Mouse (Mus musculus): ENCODE measurements around the gene Tnfaip2. TPM values are rescaled to one million over a fixed set of nuclear protein-coding genes. Genes with fewer than 3 reads are reported as not detected.

Gene Tnfaip2
- polyA plus RNA-seq, 2 experiments: 10.0 to 10.2 TPM

DNA sequence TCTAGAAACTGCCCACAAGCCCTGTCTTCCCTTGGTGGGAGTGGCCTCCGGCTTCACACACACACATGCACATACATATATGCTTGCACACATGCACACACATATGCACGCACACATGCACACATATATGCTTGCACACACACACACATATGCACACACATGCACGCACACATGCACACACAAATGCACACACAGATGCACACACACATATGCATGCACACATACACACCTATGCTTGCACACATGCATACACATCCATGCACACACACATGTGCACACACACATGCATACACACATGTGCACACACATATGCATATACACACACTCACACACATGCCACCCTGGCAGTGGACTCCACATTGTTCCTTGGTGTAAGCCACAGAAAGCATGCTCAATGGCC lies 32.1 kb downstream of the Tnfaip2 start:
- H3K4me1 ChIP-seq (ENCODE audit: control insufficient read depth, insufficient read depth, low read length): no peaks in the 10 kb centered on the region; the same call in 1 of the 2 replicates
- no peak overlapping the region for H3K9ac ChIP-seq (ENCODE audit: low read depth, low read length, severe bottlenecking)
- no peaks in the 10 kb centered on the region for H3K27me3 ChIP-seq (ENCODE audit: control insufficient read depth, insufficient read depth, low read length)
- 92% methylated on average over 3 of the region's 3 CpGs for WGBS
- H3K27ac ChIP-seq (replicated peaks; ENCODE audit: low read depth, low read length): no peak overlapping the region
- no peak for DNase-seq (ENCODE audit: low spot score)
- no peak overlapping the region for H3K4me2 ChIP-seq (replicated peaks; ENCODE audit: low read depth, low read length, severe bottlenecking)
- no peak for ATAC-seq (ENCODE audit: low FRiP score, low read depth)
- no peaks in the 10 kb centered on the region for H3K36me3 ChIP-seq (ENCODE audit: control insufficient read depth, insufficient read depth, low read length)
- H3K4me3 ChIP-seq (replicated peaks; ENCODE audit: low read length): no peak overlapping the region
- no peak for TF ChIP-seq POLR2A (IDR thresholded peaks at IDR 0.05; ENCODE audit: borderline replicate concordance, extremely low read depth, insufficient read depth, insufficient read length)
- H3K9me3 ChIP-seq (ENCODE audit: control insufficient read depth, low read length): no peaks in the 10 kb centered on the region

DNA sequence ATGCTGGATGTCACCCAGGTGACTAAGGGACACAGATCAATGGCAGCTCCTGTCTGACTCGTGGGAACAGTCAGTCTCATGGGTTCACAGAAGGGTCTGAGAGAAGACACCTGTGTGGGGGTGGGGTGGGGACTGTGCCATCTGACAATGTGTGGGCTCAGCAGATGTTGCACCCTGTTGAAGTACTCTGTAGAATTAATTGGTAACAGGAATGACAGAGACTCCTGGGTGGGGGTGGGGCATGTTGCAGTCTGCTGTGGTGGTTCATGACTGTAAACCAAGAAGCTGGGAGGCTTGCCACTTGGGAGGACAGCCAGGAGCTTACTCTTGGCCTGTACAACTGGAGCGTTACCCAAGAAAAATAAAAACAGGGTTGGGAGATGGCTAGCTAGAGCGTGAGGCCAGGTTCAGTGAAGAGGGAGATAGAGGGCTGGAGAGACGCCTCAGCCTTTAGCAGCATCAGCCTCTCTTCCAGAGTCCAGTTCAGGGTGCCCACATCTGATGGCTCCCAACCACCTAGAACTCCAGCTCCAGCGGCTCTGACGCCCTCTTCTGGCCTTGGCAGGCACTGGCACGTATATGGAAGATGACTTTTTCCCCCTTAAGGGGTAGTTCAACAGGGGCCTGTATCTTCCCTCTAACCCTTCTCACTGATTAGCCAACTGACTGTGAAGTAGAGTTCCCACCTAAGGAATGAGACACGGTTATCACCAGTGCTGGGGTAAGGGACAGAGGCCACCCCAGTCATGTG lies 32.8 kb downstream of the Tnfaip2 start:
- Histone ChIP-seq H3K4me2 (replicated peaks; ENCODE audit: low read depth, low read length, severe bottlenecking) (no peak overlapping the region), H3K27me3 (ENCODE audit: control insufficient read depth, insufficient read depth, low read length) (no peaks in the 10 kb centered on the region), H3K9ac (ENCODE audit: low read depth, low read length, severe bottlenecking) (no peak overlapping the region), H3K9me3 (ENCODE audit: control insufficient read depth, low read length) (no peaks in the 10 kb centered on the region), H3K27ac (replicated peaks; ENCODE audit: low read depth, low read length) (no peak overlapping the region), H3K36me3 (ENCODE audit: control insufficient read depth, insufficient read depth, low read length) (no peaks in the 10 kb centered on the region), H3K4me3 (replicated peaks; ENCODE audit: low read length) (no peak overlapping the region), H3K4me1 (ENCODE audit: control insufficient read depth, insufficient read depth, low read length) (no peaks in the 10 kb centered on the region; the same call in 1 of the 2 replicates)
- ATAC-seq (ENCODE audit: low FRiP score, low read depth) (no peak), DNase-seq (ENCODE audit: low spot score) (peak; percentile 79)
- no peak for TF ChIP-seq POLR2A (IDR thresholded peaks at IDR 0.05; ENCODE audit: borderline replicate concordance, extremely low read depth, insufficient read depth, insufficient read length)
- 45% methylated on average over 8 of the region's 8 CpGs for WGBS

DNA sequence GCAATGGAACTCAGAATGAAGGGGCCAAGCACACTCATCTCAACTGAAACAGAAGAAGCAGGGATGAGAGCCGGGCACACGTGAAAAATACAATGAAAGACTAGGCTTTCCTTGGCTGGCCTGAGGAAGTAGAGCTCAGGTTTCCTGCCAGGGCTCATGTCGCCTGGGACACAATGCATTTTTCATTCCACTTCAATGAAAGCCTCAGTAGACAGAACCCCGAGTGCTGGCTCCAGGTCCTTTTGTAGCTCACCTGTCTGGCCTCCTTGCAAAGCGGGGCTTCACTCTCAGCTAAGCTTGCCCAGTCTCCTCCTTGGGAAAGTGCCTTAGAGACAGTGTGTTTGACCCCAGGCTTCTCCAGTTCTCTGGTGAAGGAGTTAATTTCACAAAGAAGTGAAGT lies 36.7 kb downstream of the Tnfaip2 start:
- no peaks in the 10 kb centered on the region for H3K36me3 ChIP-seq (ENCODE audit: control insufficient read depth, insufficient read depth, low read length)

GRCm38 (mm10) chr12:111479917-111480316 lies 37.6 kb downstream of the Tnfaip2 start:
- Histone ChIP-seq H3K27ac (replicated peaks; ENCODE audit: low read depth, low read length) (no peak overlapping the region), H3K36me3 (ENCODE audit: control insufficient read depth, insufficient read depth, low read length) (no peaks in the 10 kb centered on the region), H3K4me3 (replicated peaks; ENCODE audit: low read length) (no peak overlapping the region), H3K4me2 (replicated peaks; ENCODE audit: low read depth, low read length, severe bottlenecking) (no peak overlapping the region), H3K27me3 (ENCODE audit: control insufficient read depth, insufficient read depth, low read length) (peaks cover 15% of the 10 kb centered on the region), H3K9ac (ENCODE audit: low read depth, low read length, severe bottlenecking) (no peak overlapping the region), H3K4me1 (ENCODE audit: control insufficient read depth, insufficient read depth, low read length) (peaks cover under 1% of the 10 kb centered on the region), H3K9me3 (ENCODE audit: control insufficient read depth, low read length) (no peaks in the 10 kb centered on the region)
- ATAC-seq (ENCODE audit: low FRiP score, low read depth): no peak
- no peak for DNase-seq (ENCODE audit: low spot score)
- no peak for TF ChIP-seq POLR2A (IDR thresholded peaks at IDR 0.05; ENCODE audit: borderline replicate concordance, extremely low read depth, insufficient read depth, insufficient read length)
- 77% methylated on average over 2 of the region's 2 CpGs for WGBS

More for the DNA sequence above, 36.7 kb downstream of the Tnfaip2 start:
- DNase-seq (ENCODE audit: low spot score) (no peak), ATAC-seq (ENCODE audit: low FRiP score, low read depth) (no peak)
- H3K9ac ChIP-seq (ENCODE audit: low read depth, low read length, severe bottlenecking): no peak overlapping the region
- H3K4me3 ChIP-seq (replicated peaks; ENCODE audit: low read length): no peak overlapping the region
- no peak overlapping the region for H3K4me2 ChIP-seq (replicated peaks; ENCODE audit: low read depth, low read length, severe bottlenecking)
- peaks cover 5% of the 10 kb centered on the region; the same call in 1 of the 2 replicates for H3K27me3 ChIP-seq (ENCODE audit: control insufficient read depth, insufficient read depth, low read length)
- no peaks in the 10 kb centered on the region; the same call in 1 of the 2 replicates for H3K4me1 ChIP-seq (ENCODE audit: control insufficient read depth, insufficient read depth, low read length)
- TF ChIP-seq POLR2A (IDR thresholded peaks at IDR 0.05; ENCODE audit: borderline replicate concordance, extremely low read depth, insufficient read depth, insufficient read length): no peak
- no peaks in the 10 kb centered on the region for H3K9me3 ChIP-seq (ENCODE audit: control insufficient read depth, low read length)
- 58% methylated on average over 5 of the region's 5 CpGs for WGBS
- H3K27ac ChIP-seq (replicated peaks; ENCODE audit: low read depth, low read length): no peak overlapping the region

GRCm38 (mm10) chr12:111485046-111485651 lies 42.9 kb downstream of the Tnfaip2 start:
- no peaks in the 10 kb centered on the region for H3K9me3 ChIP-seq (ENCODE audit: control insufficient read depth, low read length)
- 1% methylated on average over 42 of the region's 63 CpGs for WGBS
- peak overlapping the region; percentile 84 for H3K4me2 ChIP-seq (replicated peaks; ENCODE audit: low read depth, low read length, severe bottlenecking)
- ATAC-seq (ENCODE audit: low FRiP score, low read depth): 0 out of 2 replicates have a peak, but pooled peaks have one; percentile 10
- peaks cover 40% of the 10 kb centered on the region for H3K27me3 ChIP-seq (ENCODE audit: control insufficient read depth, insufficient read depth, low read length)
- TF ChIP-seq POLR2A (IDR thresholded peaks at IDR 0.05; ENCODE audit: borderline replicate concordance, extremely low read depth, insufficient read depth, insufficient read length): no peak
- H3K27ac ChIP-seq (replicated peaks; ENCODE audit: low read depth, low read length): no peak overlapping the region
- peaks cover 13% of the 10 kb centered on the region for H3K4me1 ChIP-seq (ENCODE audit: control insufficient read depth, insufficient read depth, low read length)
- peak overlapping the region; percentile 49 for H3K4me3 ChIP-seq (replicated peaks; ENCODE audit: low read length)
- H3K9ac ChIP-seq (ENCODE audit: low read depth, low read length, severe bottlenecking): peak overlapping the region; percentile 51
- DNase-seq (ENCODE audit: low spot score): no peak
- no peaks in the 10 kb centered on the region for H3K36me3 ChIP-seq (ENCODE audit: control insufficient read depth, insufficient read depth, low read length)
